Comparison of ENCODE assay signal across 9 mouse cellular contexts in genomic region chr11:116005701-116006419, GRCm38 (mm10). TPM values are rescaled to one million over a fixed set of nuclear protein-coding genes. Genes with fewer than 3 reads are reported as not detected.
DNase-seq lines count a peak whose midpoint lies in the region; ATAC-seq and TF ChIP-seq lines count a peak whose summit lies in the region.
"Had no signal": no experiment of that assay in that cellular context is flagged by ENCODE, and none has a peak within 500 bp of the region (broad histone marks: within the 10 kb centered on the region; RNA-seq: fewer than 3 reads in every experiment).

No protein-coding gene starts in this region.

- TF ChIP-seq CTCF in liver, embryonic 14.5 days (IDR thresholded peaks at IDR 0.05; ENCODE audit: low read depth) = no peak

- no peak overlapping the region for H3K9ac ChIP-seq in neural tube, embryonic 11.5 days (ENCODE audit: low read length)
- no peak overlapping the region; the same call in 1 of the 2 replicates for H3K9ac ChIP-seq in liver, embryonic 14.5 days (replicated peaks)

- no peak for DNase-seq in neural tube, embryonic 11.5 days (ENCODE audit: low spot score)
- DNase-seq in neural tube, embryonic 10.5 days (ENCODE audit: extremely low spot score, low spot score) = no peak
- no peak for DNase-seq in liver, embryonic 14.5 days (ENCODE audit: low read depth in 3 of 3, low spot score in 3 of 3)
- DNase-seq in testis, postnatal 10 days (ENCODE audit: low spot score) = no peak
- DNase-seq in left cerebral cortex, adult 9 months (ENCODE audit: low spot score in 2 of 2) = no peak
- no peak for DNase-seq in testis, postnatal 14 days (ENCODE audit: low spot score)
- DNase-seq: adrenal gland, postnatal 36 days had no signal

- H3K4me1 ChIP-seq in erythroblast, embryonic 14.5 days (ENCODE audit: control insufficient read depth) = peaks cover 29% of the 10 kb centered on the region
- H3K4me1 ChIP-seq in neural tube, embryonic 11.5 days (ENCODE audit: control insufficient read depth, insufficient read depth, low read length) = peaks cover 5% of the 10 kb centered on the region
- peaks cover 7 to 13% of the 10 kb centered on the region in 2 experiments; a peak in 3 of 4 replicates for H3K4me1 ChIP-seq in liver, embryonic 14.5 days (replicated peaks; ENCODE audit: control insufficient read depth in 2 of 2, insufficient read depth in 2 of 2, low read length in 1 of 2)

- H3K27me3 ChIP-seq in erythroblast, embryonic 14.5 days (ENCODE audit: control insufficient read depth) = peaks cover 14% of the 10 kb centered on the region; the same call in 1 of the 2 replicates
- H3K27me3 ChIP-seq in neural tube, embryonic 11.5 days (ENCODE audit: control insufficient read depth, insufficient read depth, low read length) = no peaks in the 10 kb centered on the region
- no peaks in the 10 kb centered on the region for H3K27me3 ChIP-seq in liver, embryonic 14.5 days (ENCODE audit: control insufficient read depth, insufficient read depth, low read length)

- WGBS in neural tube, embryonic 11.5 days = 68% methylated on average over 9 of the region's 9 CpGs
- 53% methylated on average over 9 of the region's 9 CpGs for WGBS in liver, embryonic 14.5 days (ENCODE audit: insufficient replicate concordance)

- peak overlapping the region; percentile 56 for H3K4me3 ChIP-seq in erythroblast, embryonic 14.5 days (replicated peaks)
- H3K4me3 ChIP-seq in neural tube, embryonic 11.5 days (ENCODE audit: low read depth, low read length) = no peak overlapping the region
- no peak overlapping the region for H3K4me3 ChIP-seq in liver, embryonic 14.5 days (ENCODE audit: insufficient read depth in 1 of 2, low read depth in 2 of 2, low read length in 2 of 2)

- H3K36me3 ChIP-seq in erythroblast, embryonic 14.5 days (ENCODE audit: control insufficient read depth) = peaks cover 26% of the 10 kb centered on the region
- peaks cover 2% of the 10 kb centered on the region; the same call in 1 of the 2 replicates for H3K36me3 ChIP-seq in neural tube, embryonic 11.5 days (ENCODE audit: control insufficient read depth, insufficient read depth, low read length)
- H3K36me3 ChIP-seq in liver, embryonic 14.5 days (replicated peaks; ENCODE audit: control insufficient read depth, insufficient read depth, low read depth) = no peaks in the 10 kb centered on the region

- ATAC-seq in erythroblast, adult 5-6 weeks (replicated peaks; ENCODE audit: low FRiP score, poor library complexity, severe bottlenecking) = no peak
- no peak for ATAC-seq in neural tube, embryonic 11.5 days (ENCODE audit: insufficient read depth, low FRiP score, low TSS enrichment)
- ATAC-seq in liver, embryonic 14.5 days (ENCODE audit: insufficient read depth) = no peak; the same call in 1 of the 2 replicates

- peaks cover 7% of the 10 kb centered on the region for H3K9me3 ChIP-seq in erythroblast, embryonic 14.5 days (ENCODE audit: control insufficient read depth, low read length)
- no peaks in the 10 kb centered on the region for H3K9me3 ChIP-seq in neural tube, embryonic 11.5 days (ENCODE audit: control insufficient read depth, low read length)
- no peaks in the 10 kb centered on the region for H3K9me3 ChIP-seq in liver, embryonic 14.5 days (ENCODE audit: control insufficient read depth, low read length)

- no peak overlapping the region for H3K27ac ChIP-seq in neural tube, embryonic 11.5 days (ENCODE audit: low read depth, low read length)
- H3K27ac ChIP-seq in liver, embryonic 14.5 days = peak overlapping the region; percentile 49; the same call in 1 of the 2 replicates

- H3K4me2 ChIP-seq in neural tube, embryonic 11.5 days (ENCODE audit: low read depth) = peak overlapping the region; percentile 48
- H3K4me2 ChIP-seq in liver, embryonic 14.5 days (ENCODE audit: low read depth) = peak overlapping the region; percentile 76

- TF ChIP-seq EP300 in liver, embryonic 14.5 days (IDR thresholded peaks at IDR 0.05; ENCODE audit: low read depth) = no peak

RNA-seq across cellular contexts. Expression of gene Galk1, which starts 6.7 kb away (rescaled TPM):
- polyA plus RNA-seq in erythroblast, embryonic 14.5 days (2012) = 1.5 and 1.9 TPM in 2 replicates
- total RNA-seq in erythroblast, adult 5-6 weeks (2015; ENCODE audit: low replicate concordance) = 1.5 and 4.8 TPM in 2 replicates
- total RNA-seq in erythroblast, adult 5-6 weeks (2017; ENCODE audit: low replicate concordance) = 3.6 and 4.5 TPM in 2 replicates
- polyA plus RNA-seq in neural tube, embryonic 11.5 days (2014; fragmentation: Nextera tagmentation; extraction: Ambion mirVana) = 122 and 124 TPM in 2 replicates
- polyA plus RNA-seq in liver, embryonic 14.5 days (2012; rRNA removed) = 55.9 and 59.1 TPM in 2 replicates
- polyA plus RNA-seq in liver, embryonic 14.5 days (2014; fragmentation: Nextera tagmentation; extraction: Ambion mirVana) = 102 and 113 TPM in 2 replicates

RNA-seq across cellular contexts. Expression of gene H3f3b, which starts 21.9 kb away (rescaled TPM):
- 117 and 150 TPM in 2 replicates for polyA plus RNA-seq in erythroblast, embryonic 14.5 days (2012)
- total RNA-seq in erythroblast, adult 5-6 weeks (2015; ENCODE audit: low replicate concordance) = 366 and 401 TPM in 2 replicates
- total RNA-seq in erythroblast, adult 5-6 weeks (2017; ENCODE audit: low replicate concordance) = 384 and 542 TPM in 2 replicates
- 1,827 and 1,865 TPM in 2 replicates for polyA plus RNA-seq in neural tube, embryonic 11.5 days (2014; fragmentation: Nextera tagmentation; extraction: Ambion mirVana)
- 173 and 248 TPM in 2 replicates for polyA plus RNA-seq in liver, embryonic 14.5 days (2012; rRNA removed)
- polyA plus RNA-seq in liver, embryonic 14.5 days (2014; fragmentation: Nextera tagmentation; extraction: Ambion mirVana) = 651 and 676 TPM in 2 replicates

RNA-seq across cellular contexts. Expression of gene Unk, which starts 24.3 kb away (rescaled TPM):
- 3.6 and 3.8 TPM in 2 replicates for polyA plus RNA-seq in erythroblast, embryonic 14.5 days (2012)
- total RNA-seq in erythroblast, adult 5-6 weeks (2015; ENCODE audit: low replicate concordance) = 4.2 and 6.9 TPM in 2 replicates
- total RNA-seq in erythroblast, adult 5-6 weeks (2017; ENCODE audit: low replicate concordance) = 7.9 and 17.3 TPM in 2 replicates
- polyA plus RNA-seq in neural tube, embryonic 11.5 days (2014; fragmentation: Nextera tagmentation; extraction: Ambion mirVana) = 30.3 and 34.4 TPM in 2 replicates
- polyA plus RNA-seq in liver, embryonic 14.5 days (2012; rRNA removed) = 10.4 and 12.1 TPM in 2 replicates
- polyA plus RNA-seq in liver, embryonic 14.5 days (2014; fragmentation: Nextera tagmentation; extraction: Ambion mirVana) = 6.4 and 7.9 TPM in 2 replicates

RNA-seq across cellular contexts. Expression of gene Itgb4, which starts 31.4 kb away (rescaled TPM):
- 0.01 TPM in 1 of 2 replicates, not detected in the other for polyA plus RNA-seq in erythroblast, embryonic 14.5 days (2012)
- total RNA-seq in erythroblast, adult 5-6 weeks (2015; ENCODE audit: low replicate concordance) = not detected in 2 replicates
- not detected in 2 replicates for total RNA-seq in erythroblast, adult 5-6 weeks (2017; ENCODE audit: low replicate concordance)
- polyA plus RNA-seq in neural tube, embryonic 11.5 days (2014; fragmentation: Nextera tagmentation; extraction: Ambion mirVana) = 0.58 and 0.72 TPM in 2 replicates
- 0.10 and 0.11 TPM in 2 replicates for polyA plus RNA-seq in liver, embryonic 14.5 days (2012; rRNA removed)
- polyA plus RNA-seq in liver, embryonic 14.5 days (2014; fragmentation: Nextera tagmentation; extraction: Ambion mirVana) = 0.16 and 0.17 TPM in 2 replicates

Comparison
In these comparisons a context has a peak if more than half of its experiments do, and no peak if none do; other contexts are left out.
1. RNA of gene Galk1, which starts 6.7 kb away (polyA plus RNA-seq): 122 to 124 TPM in neural tube, embryonic 11.5 days and 55.9 to 113 TPM in liver, embryonic 14.5 days; 1.5 to 1.9 TPM in erythroblast, embryonic 14.5 days; every median in the first group is over 10 times any median in the second.